Mouse (Mus musculus) myocyte (in vitro differentiated cells): ENCODE data around the gene Nxph4.

Source experiments
- CEBPB ChIP-seq: IDR thresholded peaks from 2 replicates; pipeline ENCODE4 v1.6.1; 2011; ENCODE audit warnings: mild to moderate bottlenecking, moderate library complexity; ENCODE audit not compliant: poor library complexity, insufficient read depth, severe bottlenecking
- E2F4 ChIP-seq: IDR thresholded peaks from one replicate; pipeline ENCODE4 v1.6.1; 2011; ENCODE audit warnings: mild to moderate bottlenecking, control low read depth, moderate library complexity; ENCODE audit not compliant: insufficient read depth
- MYOD1 ChIP-seq, 3 experiments: IDR thresholded peaks; one replicate each; pipeline ENCODE4 v1.6.1; 2011; ENCODE audit warnings: control low read depth in 2 of 3, low read depth in 2 of 3, mild to moderate bottlenecking in 2 of 3, moderate library complexity in 1 of 3; ENCODE audit not compliant: insufficient read length in 2 of 3, control insufficient read depth in 1 of 3
- MYOG ChIP-seq, 3 experiments: IDR thresholded peaks; one replicate each; pipeline ENCODE4 v1.6.1; 2011; ENCODE audit warnings: control low read depth in 2 of 3, low read depth in 2 of 3, mild to moderate bottlenecking in 2 of 3; ENCODE audit not compliant: insufficient read length in 2 of 3, control insufficient read depth in 1 of 3, insufficient read depth in 1 of 3
- POLR2A ChIP-seq: IDR thresholded peaks from one replicate; pipeline ENCODE4 v1.6.1; 2011; ENCODE audit warnings: low read depth, mild to moderate bottlenecking, control low read depth, moderate library complexity; ENCODE audit not compliant: insufficient read length
- TCF12 ChIP-seq: IDR thresholded peaks from one replicate; pipeline ENCODE4 v1.6.1; 2011; ENCODE audit warnings: mild to moderate bottlenecking, control low read depth; ENCODE audit not compliant: poor library complexity, insufficient read depth, severe bottlenecking
- TCF3 ChIP-seq: IDR thresholded peaks from one replicate; pipeline ENCODE4 v1.6.1; 2011; ENCODE audit warnings: low read depth, control low read depth; ENCODE audit not compliant: insufficient read length

- TF ChIP-seq TCF12 = no peak
- TF ChIP-seq MYOG (IDR thresholded peaks at IDR 0.05; ENCODE audit: control insufficient read depth in 1 of 3, insufficient read depth in 1 of 3, insufficient read length in 2 of 3, low read depth in 2 of 3) = no peak
- TF ChIP-seq POLR2A = no peak
- no peak for TF ChIP-seq MYOD1 (IDR thresholded peaks at IDR 0.05; ENCODE audit: control insufficient read depth in 1 of 3, insufficient read length in 2 of 3, low read depth in 2 of 3)
- TF ChIP-seq CEBPB = no peak
- no peak for TF ChIP-seq TCF3
- no peak for TF ChIP-seq E2F4
These were observed 38.2 kb downstream of the Nxph4 start for GRCm38 (mm10) chr10:127496156-127496555.
